Mouse (Mus musculus): ENCODE measurements around the gene Chordc1. TPM values are rescaled to one million over a fixed set of nuclear protein-coding genes. Genes with fewer than 3 reads are reported as not detected.

The Chordc1 gene
- polyA plus RNA-seq, 1 experiment, result 19.1 TPM

DNA sequence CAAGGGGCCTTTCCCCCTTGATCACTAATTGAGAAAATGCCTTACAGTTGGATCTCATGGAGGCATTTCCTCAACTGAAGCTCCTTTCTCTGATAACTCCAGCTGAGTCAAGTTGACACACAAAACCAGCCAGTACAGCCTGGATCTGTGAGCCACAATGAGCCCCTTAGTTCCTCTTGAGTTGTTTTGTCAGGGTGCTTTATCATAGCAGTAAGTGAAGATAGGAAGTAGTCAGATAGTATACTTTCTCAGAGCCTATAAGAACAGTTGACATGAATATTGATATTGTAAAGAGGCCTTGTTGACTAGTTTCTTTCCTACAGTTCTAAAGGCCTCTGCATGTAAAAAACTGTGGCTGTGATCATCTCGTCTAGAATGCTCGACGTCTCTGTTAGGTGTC lies 28.1 kb downstream of the Chordc1 start:
- WGBS, result 84% methylated on average over 3 of the region's 3 CpGs
- Histone ChIP-seq H3K4me3 (replicated peaks; ENCODE audit: control insufficient read depth, low read depth, low read length) (no peak overlapping the region), H3K4me1 (ENCODE audit: control insufficient read depth, insufficient read depth, low read length) (no peaks in the 10 kb centered on the region), H3K27ac (ENCODE audit: control insufficient read depth, insufficient read depth, low read depth, low read length, poor library complexity) (no peak overlapping the region)
- no peak for TF ChIP-seq POLR2A (IDR thresholded peaks at IDR 0.05; ENCODE audit: borderline replicate concordance, control insufficient read depth, low read depth, low read length)
- no peak for TF ChIP-seq CTCF (IDR thresholded peaks at IDR 0.05; ENCODE audit: control insufficient read depth, insufficient read depth, low read length)

Other genes with a start within 250 kb of the Chordc1 start
- gene Naalad2, start 110.9 kb downstream of the Chordc1 start, polyA plus RNA-seq (2011; ENCODE audit: insufficient read depth, insufficient read length, low replicate concordance, missing spikeins), result not detected in 2 replicates
- gene Ubtfl1, start 112.3 kb downstream of the Chordc1 start, polyA plus RNA-seq (2011; ENCODE audit: insufficient read depth, insufficient read length, low replicate concordance, missing spikeins), result 0.43 and 0.57 TPM in 2 replicates
- not detected in 2 replicates for gene Mbd3l2, start 138.5 kb downstream of the Chordc1 start, polyA plus RNA-seq (2011; ENCODE audit: insufficient read depth, insufficient read length, low replicate concordance, missing spikeins)
- gene Zfp558, start 186.1 kb downstream of the Chordc1 start, polyA plus RNA-seq (2011; ENCODE audit: insufficient read depth, insufficient read length, low replicate concordance, missing spikeins), result 0.90 TPM in 1 of 2 replicates, not detected in the other
- gene Mbd3l1, start 186.2 kb downstream of the Chordc1 start, polyA plus RNA-seq (2011; ENCODE audit: insufficient read depth, insufficient read length, low replicate concordance, missing spikeins), result not detected in 2 replicates

Data from bone marrow, adult 2 months (tissue).